Mouse (Mus musculus) yolk sac, embryonic 10.5 days (tissue): ENCODE data around the gene Bcl11b.

ENCODE experiments used
- DNase-seq: peaks from one replicate; pipeline ENCODE4 v3.0.0-alpha.2; 2017; ENCODE audit warnings: low spot score

Bcl11b gene

GRCm38 (mm10) chr12:108003483-108003882 lies at the start of gene Bcl11b:
Gene Bcl11b (minus strand): TSS chr12:108003602.
- DNase-seq, result no peak

- no peak for DNase-seq
These were observed 47.6 kb upstream of the Bcl11b start for GRCm38 (mm10) chr12:108050996-108051395.

- no peak for DNase-seq
These were observed 46.2 kb upstream of the Bcl11b start for GRCm38 (mm10) chr12:108049625-108050024.

- DNase-seq, result peak; percentile 58
These were observed 38.8 kb upstream of the Bcl11b start for GRCm38 (mm10) chr12:108042239-108042571.

GRCm38 (mm10) chr12:108041571-108042238 lies 38.3 kb upstream of the Bcl11b start:
- peak; percentile 60 for DNase-seq

- peak; percentile 87 for DNase-seq
These were observed 34.0 kb upstream of the Bcl11b start for GRCm38 (mm10) chr12:108037446-108037845.

- peak; percentile 87 for DNase-seq
These were observed 32.1 kb upstream of the Bcl11b start for GRCm38 (mm10) chr12:108035412-108036078.

GRCm38 (mm10) chr12:108022835-108023615 lies 19.6 kb upstream of the Bcl11b start:
- DNase-seq, result no peak

- no peak for DNase-seq
These were observed 8.6 kb upstream of the Bcl11b start for GRCm38 (mm10) chr12:108012003-108012402.

GRCm38 (mm10) chr12:108010346-108010745 lies 6.9 kb upstream of the Bcl11b start:
- DNase-seq, result no peak

GRCm38 (mm10) chr12:108009156-108009555 lies 5.8 kb upstream of the Bcl11b start:
- DNase-seq, result no peak

GRCm38 (mm10) chr12:108005816-108006626 lies 2.6 kb upstream of the Bcl11b start:
- DNase-seq, result peak; percentile 85

- no peak for DNase-seq
These were observed 2.0 kb upstream of the Bcl11b start for GRCm38 (mm10) chr12:108005488-108005800.

- peak; percentile 58 for DNase-seq
These were observed 1.5 kb upstream of the Bcl11b start for GRCm38 (mm10) chr12:108004701-108005487.

GRCm38 (mm10) chr12:108003928-108004327 lies 526 bp upstream of the Bcl11b start:
- DNase-seq, result peak; percentile 77

- peak; percentile 50 for DNase-seq
These were observed 789 bp downstream of the Bcl11b start for GRCm38 (mm10) chr12:108002436-108003189.

GRCm38 (mm10) chr12:108001652-108002340 lies 1.6 kb downstream of the Bcl11b start:
- no peak for DNase-seq

- no peak for DNase-seq
These were observed 2.7 kb downstream of the Bcl11b start for GRCm38 (mm10) chr12:108000715-108001080.

GRCm38 (mm10) chr12:107999751-108000714 lies 3.4 kb downstream of the Bcl11b start:
- no peak for DNase-seq
